Mouse (Mus musculus): ENCODE measurements around the gene Fbxo42.
"Not testable (repeated sequence)": the region's sequence is repeated elsewhere in the genome, so short reads cannot be mapped to it uniquely, and the experiment has no call there.

Gene Fbxo42

GRCm38 (mm10) chr4:141136126-141136525 lies 11.6 kb upstream of the Fbxo42 start:
- DNase-seq (ENCODE audit: low read depth, low spot score), result no peak

- not testable (repeated sequence) for DNase-seq (ENCODE audit: low read depth, low spot score)
These were observed 10.0 kb upstream of the Fbxo42 start for GRCm38 (mm10) chr4:141137740-141138139.

GRCm38 (mm10) chr4:141138425-141139115 lies 9.1 kb upstream of the Fbxo42 start:
- DNase-seq (ENCODE audit: low read depth, low spot score), result no peak

DNA sequence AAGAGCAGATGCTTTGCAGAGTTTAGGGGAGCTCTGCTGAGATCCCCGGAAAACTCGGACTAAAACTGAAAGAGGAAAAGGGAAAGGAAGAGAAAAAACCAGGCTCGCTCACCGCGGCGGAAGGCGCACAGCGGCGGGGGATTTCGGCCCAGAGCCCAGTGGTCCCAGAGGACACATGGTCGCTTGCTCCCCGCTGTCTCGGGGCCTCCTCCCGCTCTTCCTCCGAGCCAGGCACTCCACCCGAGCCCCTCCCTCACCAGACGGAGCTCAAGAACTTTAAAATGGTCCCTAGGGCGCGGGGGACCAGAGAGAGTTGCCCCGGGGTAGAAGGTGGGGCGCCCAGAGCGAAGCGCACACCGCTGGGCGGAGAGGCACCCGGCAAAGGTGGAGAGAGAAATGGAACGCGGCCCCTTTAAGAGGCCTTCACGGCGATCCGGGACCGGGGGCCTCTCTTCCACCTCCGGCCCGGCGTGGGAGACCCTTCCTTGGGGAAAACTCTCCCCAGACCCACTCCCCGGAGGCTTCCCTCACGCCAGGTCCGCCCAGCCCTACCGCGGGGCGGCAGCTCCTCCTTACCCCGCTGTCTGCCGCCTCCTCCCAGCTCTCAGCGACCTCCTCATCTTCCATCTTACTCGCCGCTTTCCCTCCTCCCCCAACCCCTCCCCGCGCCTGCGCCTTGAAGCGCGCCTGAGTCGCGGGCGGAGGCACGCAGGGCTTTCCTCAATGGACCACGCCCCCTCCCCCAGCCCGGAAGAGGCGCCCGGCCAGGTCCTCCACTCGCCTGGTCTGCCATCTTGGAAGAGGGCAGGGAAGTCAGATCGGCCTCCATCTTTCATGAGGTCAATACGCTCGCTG lies 8.4 kb upstream of the Fbxo42 start, which contains the start of gene Szrd1:
Gene Szrd1 (minus strand): TSS at position 660 of the 855 bp plus-strand sequence.
- peak; percentile 97 for DNase-seq (ENCODE audit: low read depth, low spot score)

- not testable (repeated sequence) for DNase-seq (ENCODE audit: low read depth, low spot score)
These were observed 7.4 kb upstream of the Fbxo42 start for GRCm38 (mm10) chr4:141140354-141140753.

DNA sequence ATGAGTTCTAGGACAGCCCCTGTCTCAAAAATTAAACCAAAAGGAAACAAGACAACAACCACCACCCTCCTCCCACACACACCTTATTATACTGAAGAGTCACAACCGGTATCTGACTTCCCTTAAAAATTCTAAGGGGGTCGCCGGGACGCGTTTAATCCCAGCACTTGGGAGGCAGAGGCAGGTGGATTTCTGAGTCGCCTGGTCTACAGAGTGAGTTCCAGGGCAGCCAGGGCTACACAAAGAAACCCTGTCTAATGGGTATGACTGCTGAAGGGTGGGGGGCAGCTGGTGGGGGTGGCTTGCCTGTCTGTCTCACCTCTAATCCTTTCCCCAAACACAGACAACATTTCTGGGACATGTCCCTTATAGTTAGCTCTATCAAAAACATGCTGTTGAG lies 6.7 kb upstream of the Fbxo42 start:
- no peak for DNase-seq (ENCODE audit: low read depth, low spot score)

DNA sequence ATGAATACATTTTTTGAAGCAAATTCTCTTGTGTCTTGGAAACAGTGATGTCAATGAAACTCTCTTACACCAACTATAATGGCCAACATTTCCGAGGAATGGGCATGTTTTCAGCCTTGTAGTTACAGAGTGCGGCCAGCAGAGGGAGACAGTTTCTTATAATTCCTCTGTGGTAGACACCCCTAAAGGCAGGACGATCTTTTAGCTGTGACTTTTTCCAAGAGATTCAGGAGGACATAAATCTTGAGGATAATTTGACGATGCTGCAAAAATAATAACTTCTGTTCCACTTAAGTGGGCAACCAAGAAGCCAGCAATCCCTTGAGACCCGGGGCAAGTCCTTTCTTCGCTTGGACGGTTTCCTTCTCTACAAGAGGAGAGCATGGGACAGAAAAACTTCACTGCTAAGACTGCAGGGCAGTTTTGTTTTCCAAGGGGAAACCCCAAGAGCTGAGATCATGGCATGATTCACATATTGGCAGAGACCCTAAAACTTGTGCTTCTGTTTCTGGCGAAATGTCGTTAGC lies 5.4 kb upstream of the Fbxo42 start:
- no peak for DNase-seq (ENCODE audit: low read depth, low spot score)

DNA sequence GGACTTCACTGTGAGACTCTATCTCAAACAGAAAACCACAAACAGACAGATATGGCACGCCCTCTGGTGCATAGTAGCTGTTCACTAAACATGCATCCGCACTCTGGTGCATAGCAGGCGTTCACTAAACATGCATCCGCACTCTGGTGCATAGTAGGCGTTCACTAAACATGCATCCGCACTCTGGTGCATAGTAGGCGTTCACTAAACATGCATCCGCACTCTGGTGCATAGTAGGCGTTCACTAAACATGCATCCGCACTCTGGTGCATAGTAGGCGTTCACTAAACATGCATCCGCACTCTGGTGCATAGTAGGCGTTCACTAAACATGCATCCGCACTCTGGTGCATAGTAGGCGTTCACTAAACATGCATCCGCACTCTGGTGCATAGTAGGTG lies 2.6 kb upstream of the Fbxo42 start:
- not testable (repeated sequence) for DNase-seq (ENCODE audit: low read depth, low spot score)

GRCm38 (mm10) chr4:141146491-141147033 lies 1.2 kb upstream of the Fbxo42 start:
- no peak for DNase-seq (ENCODE audit: low read depth, low spot score)

- DNase-seq (ENCODE audit: low read depth, low spot score), result no peak
These were observed 492 bp downstream of the Fbxo42 start for GRCm38 (mm10) chr4:141148009-141148801.

DNA sequence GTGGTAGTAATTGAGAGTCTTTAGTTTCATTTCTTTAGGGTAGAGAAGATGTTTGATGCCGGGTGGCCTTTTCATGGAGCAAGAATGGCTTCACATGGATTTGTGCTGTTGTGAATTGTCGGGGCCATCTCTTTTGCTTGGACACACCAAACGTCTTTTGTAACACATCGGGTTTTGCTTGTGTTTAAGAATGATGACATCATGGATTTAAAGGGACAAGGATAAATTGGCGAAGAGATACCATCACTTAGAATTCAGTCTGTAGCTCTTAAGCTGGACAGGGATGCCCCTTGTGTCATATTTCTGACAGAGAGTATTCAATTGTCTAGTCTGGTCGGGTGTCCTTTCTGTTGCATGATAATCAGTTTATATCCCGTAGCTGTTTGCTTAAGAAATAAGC lies 1.4 kb downstream of the Fbxo42 start:
- DNase-seq (ENCODE audit: low read depth, low spot score), result no peak

GRCm38 (mm10) chr4:141157485-141157884 lies 9.8 kb downstream of the Fbxo42 start:
- no peak for DNase-seq (ENCODE audit: low read depth, low spot score)

DNA sequence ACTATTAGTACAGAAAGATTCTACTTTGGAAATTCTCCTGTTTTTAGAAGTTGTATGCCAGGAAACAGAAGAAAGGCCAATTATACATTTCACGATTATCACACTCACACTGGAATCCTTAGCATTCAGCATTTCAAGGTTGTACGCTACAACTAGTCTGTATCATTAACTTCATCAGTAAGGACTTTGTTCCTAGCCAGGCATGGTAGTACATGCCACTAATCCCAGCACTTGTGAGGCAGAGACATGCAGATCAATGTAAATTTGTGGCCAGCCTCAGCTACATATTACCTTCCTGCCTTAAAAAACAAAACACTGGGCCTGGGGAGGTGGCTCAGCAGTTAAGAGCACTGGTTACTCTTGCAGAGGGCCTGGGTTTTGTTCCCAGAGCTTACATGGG lies 10.9 kb downstream of the Fbxo42 start:
- no peak for DNase-seq (ENCODE audit: low read depth, low spot score)

GRCm38 (mm10) chr4:141159093-141159492 lies 11.4 kb downstream of the Fbxo42 start:
- no peak for DNase-seq (ENCODE audit: low read depth, low spot score)

- DNase-seq (ENCODE audit: low read depth, low spot score), result no peak
These were observed 12.0 kb downstream of the Fbxo42 start for GRCm38 (mm10) chr4:141159666-141160065.

GRCm38 (mm10) chr4:141160193-141160592 lies 12.5 kb downstream of the Fbxo42 start:
- DNase-seq (ENCODE audit: low read depth, low spot score), result no peak

DNA sequence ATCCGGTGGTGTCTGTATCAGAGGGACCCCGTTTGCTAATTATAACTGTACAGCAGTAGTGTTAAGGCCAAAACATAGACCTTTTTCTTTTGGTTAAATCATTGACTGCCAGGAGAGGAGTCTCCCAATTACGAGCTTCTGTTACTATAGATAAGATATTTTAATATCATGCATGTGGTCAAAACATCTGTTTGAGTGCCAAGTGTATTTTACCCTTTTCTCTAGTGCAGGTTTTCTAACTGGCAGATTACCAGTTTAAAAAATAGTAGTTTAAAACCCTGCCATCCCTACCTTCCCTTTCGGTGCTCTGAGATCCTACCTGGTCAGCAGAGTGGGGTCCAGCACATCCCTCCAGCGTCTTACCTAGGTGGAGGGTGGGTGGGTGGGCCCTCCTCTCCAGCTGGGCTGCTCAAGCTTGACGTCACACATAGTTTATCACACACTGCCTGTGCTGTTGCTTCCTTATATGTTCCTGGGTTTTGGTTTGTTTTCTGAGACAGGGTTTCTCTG lies 14.0 kb downstream of the Fbxo42 start:
- no peak for DNase-seq (ENCODE audit: low read depth, low spot score)

- no peak for DNase-seq (ENCODE audit: low read depth, low spot score)
These were observed 16.0 kb downstream of the Fbxo42 start for GRCm38 (mm10) chr4:141163729-141164128.

DNA sequence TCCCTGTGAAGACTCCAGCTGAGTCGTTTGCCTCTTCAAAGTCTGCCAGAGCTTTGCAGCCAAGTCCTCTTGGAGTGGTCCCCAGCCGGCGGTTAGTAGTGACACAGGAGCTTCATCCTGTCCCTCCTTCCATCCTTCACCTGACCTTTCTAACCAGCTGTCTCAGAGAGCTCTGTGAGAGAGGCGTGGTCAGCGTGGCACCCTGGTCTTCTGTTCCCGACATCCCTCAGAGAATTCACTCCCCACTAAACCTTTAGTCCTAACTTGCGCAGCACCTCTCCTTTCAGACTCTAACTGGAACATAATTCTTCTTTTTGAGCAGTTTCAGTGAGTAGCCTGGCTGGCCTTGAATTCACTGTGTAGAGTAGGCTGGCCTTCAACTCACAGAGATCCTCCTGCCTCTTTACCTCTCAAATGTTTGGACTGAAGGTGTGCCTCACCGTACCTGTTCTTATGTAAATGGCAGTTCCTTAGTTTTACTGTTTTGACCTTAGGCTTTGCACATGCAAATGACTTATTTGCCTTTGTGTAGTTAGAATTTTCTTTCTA lies 18.1 kb downstream of the Fbxo42 start:
- peak; percentile 65 for DNase-seq (ENCODE audit: low read depth, low spot score)

DNA sequence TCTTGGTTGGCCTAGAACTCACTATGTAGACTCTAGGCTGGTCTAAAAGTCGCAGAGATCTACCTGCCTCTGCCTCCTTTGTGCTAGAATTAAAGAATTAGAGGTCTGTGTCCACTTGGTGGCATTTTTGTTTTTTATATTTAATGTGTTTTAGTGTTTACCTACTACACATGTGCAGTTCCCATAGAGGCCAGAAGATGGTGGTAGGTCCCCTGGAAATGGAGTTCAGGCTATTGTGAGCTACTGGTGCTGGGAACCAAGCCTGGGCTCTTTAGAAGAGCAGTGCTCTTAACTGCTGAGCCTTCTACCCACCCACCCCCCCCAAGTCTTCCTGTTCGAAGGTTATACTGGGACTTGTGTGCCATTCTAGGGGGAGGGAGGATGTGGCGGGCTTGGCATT lies 19.4 kb downstream of the Fbxo42 start:
- no peak for DNase-seq (ENCODE audit: low read depth, low spot score)

DNA sequence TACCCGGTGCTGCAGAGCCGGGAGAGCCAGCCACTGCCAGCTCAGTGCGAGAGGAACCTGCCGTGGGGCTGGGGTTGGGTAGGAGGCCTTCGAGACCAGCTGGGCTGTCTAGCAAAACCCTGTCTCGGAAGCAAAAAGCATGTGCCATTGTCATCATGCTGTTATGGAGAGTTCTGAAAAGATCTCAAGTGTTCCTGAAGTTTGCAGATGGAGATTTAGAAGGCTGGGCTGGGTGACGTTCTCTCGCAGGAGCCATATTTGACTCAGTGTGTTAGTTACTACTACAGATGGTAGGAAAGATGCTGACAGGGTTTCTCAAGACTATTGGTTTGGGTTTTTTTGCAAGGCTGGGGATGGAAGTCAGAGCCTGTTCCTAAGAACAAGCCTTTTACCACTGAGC lies 24.4 kb downstream of the Fbxo42 start:
- DNase-seq (ENCODE audit: low read depth, low spot score), result no peak
